Mouse (Mus musculus) cerebellum, adult 18-20 months (tissue): ENCODE measurements around the gene Otud5.
A peak's percentile ranks its signal among the peaks of the same experiment; 100 is the strongest.
"Not testable (repeated sequence)": the region's sequence is repeated elsewhere in the genome, so short reads cannot be mapped to it uniquely, and the experiment has no call there.

Experiments used
- DNase-seq, 2 experiments: peaks; one replicate each; pipeline ENCODE4 v3.0.0; 2021

Gene Otud5

GRCm38 (mm10) chrX:7883841-7884567 is 42.8 kb downstream of the Otud5 start, which contains the start of gene Slc35a2:
TSS of gene Slc35a2 (plus strand) at chrX:7884028.
- peak; percentile 78 to 89 for DNase-seq

GRCm38 (mm10) chrX:7898211-7898610 is 57.0 kb downstream of the Otud5 start:
- DNase-seq = no peak

DNA sequence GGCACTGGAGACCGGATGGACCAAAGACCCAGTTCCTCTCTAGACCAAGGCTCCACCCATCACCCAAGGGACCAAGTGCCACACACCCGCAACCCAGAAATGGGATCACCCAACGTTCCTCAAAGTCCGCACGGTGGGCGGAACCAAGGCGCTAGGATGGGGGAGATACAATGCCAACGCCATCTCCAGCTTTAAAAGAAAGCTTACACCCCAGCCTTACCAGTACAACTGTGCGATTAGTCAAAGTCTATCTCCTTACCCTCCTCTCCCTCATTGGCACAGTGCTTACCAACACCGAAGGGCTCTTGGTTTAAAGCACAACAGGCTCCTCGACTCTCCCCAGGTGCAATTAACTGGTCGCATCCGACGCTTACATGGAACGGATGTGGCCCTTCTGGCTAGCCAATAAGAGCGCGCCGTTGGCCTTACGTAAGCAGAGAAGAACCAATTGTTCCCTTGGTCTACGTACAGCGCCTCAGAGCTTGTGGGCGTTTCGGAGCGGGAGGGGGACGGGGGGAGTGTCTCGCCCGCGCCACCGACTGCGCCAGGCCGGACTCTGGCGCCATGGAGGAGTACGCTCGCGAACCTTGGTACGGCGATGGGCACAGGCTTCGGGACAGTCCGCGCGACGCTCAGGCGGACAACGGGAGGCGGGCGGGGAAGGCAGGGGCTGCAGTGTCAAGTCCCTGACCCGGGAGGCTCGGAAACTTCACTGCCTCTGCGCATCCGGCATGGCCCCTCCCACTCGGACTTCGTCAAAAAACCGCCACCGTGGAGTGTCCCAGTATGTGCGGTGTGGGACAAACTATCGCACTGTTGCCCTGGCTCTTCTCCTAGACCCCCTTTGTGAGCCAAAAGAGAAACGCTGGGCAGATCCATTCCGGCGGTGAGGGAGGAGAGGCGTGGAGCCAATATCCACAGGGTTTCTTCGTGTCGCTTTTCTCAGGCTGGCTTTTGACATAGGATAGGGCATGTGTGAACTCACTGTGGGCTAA is 58.0 kb downstream of the Otud5 start, which contains the start of the genes Pqbp1 and Timm17b:
TSS of gene Pqbp1 (minus strand) at position 390 of the 995 bp plus-strand sequence.
TSS of gene Timm17b (plus strand) at position 478 of the 995 bp plus-strand sequence.
- peak; percentile 86 to 94 for DNase-seq

DNA sequence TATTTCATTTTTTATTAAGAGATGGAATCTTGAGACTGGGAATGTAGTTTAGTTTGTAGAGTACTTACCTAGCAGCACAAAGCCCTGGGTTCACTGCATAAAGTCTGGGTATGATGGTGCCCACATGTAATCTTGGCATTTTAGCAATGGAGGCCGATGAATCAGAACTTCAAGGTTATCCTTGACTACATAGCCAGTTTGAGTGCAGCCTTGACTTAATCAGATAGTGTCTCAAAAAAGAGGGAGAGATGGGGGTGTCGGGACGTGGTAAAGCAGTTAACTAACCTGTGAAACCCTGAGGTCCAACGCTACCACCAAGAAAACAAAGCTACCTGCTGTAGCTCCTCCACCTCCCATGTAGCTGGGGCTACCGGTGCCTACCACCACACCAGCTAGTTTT is 63.3 kb downstream of the Otud5 start:
- DNase-seq = no peak

GRCm38 (mm10) chrX:7907735-7908134 is 66.6 kb downstream of the Otud5 start, which contains the start of gene Gm10491:
TSS of gene Gm10491 (minus strand) at chrX:7907835.
- DNase-seq = no peak

GRCm38 (mm10) chrX:7909242-7909641 is 68.1 kb downstream of the Otud5 start, which contains the start of gene Gm10490:
TSS of gene Gm10490 (plus strand) at chrX:7909542.
- not testable (repeated sequence) for DNase-seq

DNA sequence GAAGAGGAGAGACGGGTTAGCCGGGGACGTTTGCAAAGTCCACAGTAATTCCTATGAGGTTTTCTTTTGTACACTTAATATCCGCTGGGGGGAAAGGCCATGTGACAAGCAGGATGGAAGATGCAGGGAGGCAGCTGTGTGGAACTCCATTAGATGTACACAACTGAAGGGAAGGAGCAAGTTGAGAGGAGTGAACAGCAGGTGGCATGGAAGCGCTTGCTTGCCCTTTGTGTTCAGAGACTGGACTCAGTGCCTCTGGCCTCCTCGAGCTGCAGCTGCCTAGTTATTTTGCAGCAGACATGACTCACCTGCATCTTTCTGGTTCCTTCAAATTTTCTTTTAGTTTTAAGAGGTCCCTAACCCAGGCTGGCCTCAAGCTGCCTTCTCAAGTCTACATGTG is 69.3 kb downstream of the Otud5 start:
- DNase-seq = no peak

DNA sequence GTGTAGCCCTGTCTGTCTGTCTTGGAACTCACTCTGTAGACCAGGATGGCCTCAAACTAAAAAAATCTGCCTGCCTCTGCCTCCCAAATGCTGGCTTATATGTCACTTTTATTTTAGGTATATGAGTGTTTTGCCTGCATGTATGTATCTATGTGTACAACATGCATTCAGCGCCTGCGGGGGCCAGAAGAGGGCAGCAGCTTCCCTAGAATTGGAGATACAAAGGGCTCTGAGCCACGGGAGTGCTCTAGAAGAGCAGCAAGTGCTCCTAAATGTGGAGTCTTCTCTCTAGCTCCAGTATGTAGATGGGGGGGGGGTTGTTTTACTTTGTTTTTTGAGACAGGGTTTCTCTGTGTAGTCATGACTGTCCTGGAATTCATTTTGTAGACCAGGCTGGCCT is 74.5 kb downstream of the Otud5 start:
- DNase-seq = not testable (repeated sequence)

DNA sequence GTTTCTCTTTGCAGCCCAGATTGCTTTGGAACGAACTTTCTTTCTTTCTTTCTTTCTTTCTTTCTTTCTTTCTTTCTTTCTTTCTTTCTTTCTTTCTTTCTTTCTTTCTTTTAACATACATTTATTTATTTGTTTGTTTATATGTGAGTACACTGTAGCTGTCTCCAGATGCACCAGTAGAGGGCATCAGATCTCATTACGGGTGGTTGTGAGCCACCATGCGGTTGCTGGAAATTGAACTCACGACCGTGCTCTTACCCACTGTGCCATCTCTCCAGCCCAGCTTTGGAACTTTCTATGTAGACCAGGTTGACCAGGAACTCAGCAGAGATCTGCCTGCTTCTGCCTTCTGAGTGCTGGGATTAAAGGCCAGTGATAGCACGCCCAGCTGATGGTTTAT is 76.8 kb downstream of the Otud5 start:
- DNase-seq = not testable (repeated sequence)

DNA sequence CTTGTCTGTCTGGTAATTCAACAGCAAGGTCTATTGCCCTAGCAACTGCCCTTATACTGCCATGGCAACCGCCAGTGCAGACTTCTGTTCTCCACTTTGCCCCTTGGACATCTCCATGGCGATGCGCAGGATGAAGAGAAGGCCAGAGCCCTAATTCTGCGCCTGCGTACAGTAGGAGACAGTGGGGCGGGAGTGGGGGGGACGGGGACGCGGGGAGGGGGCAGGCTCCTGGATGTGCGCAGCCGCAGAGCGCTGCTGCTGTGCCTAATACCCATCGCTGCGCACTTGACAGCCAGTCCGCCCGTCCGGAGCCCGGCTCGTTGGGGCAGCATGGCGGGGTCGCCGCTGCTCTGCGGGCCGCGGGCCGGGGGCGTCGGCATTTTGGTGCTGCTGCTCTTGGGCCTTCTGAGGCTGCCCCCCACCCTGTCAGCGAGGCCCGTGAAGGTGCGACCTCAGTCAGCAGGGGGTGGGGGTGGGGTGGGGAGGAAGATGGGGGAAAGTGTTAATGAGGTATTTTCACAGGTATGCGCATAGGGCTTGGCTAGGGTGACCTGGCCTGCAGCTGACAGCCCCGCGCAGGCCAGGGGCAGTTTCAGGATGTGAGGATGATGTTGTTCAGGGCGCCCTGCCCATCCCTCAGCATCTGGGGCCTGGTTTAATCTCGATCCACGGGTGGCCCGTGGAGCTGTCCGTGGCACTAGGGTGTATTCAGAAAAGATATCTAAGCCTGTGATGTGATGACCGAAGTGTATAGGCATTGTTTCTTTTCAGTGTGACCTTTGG is 78.6 kb downstream of the Otud5 start, which contains the start of gene Pcsk1n:
TSS of gene Pcsk1n (plus strand) at position 222 of the 783 bp plus-strand sequence.
- peak; percentile 69 to 79 for DNase-seq

- peak; percentile 32 to 51 for DNase-seq
Measured at GRCm38 (mm10) chrX:7922032-7922431, 80.9 kb downstream of the Otud5 start.
